ENCODE assay signal across 29 mouse cellular contexts in genomic region chr10:117584566-117585515, GRCm38 (mm10). TPM values are rescaled to one million over a fixed set of nuclear protein-coding genes. Genes with fewer than 3 reads are reported as not detected.
DNase-seq lines count a peak whose midpoint lies in the region; ATAC-seq lines count a peak whose summit lies in the region.
"Had no signal": no experiment of that assay in that cellular context is flagged by ENCODE, and none has a peak within 500 bp of the region (broad histone marks: within the 10 kb centered on the region; RNA-seq: fewer than 3 reads in every experiment).

No protein-coding gene starts in this region.

- 0 out of 2 replicates have a peak overlapping the region, but pooled peaks have one; percentile 31 for H3K27ac ChIP-seq in embryonic facial prominence, embryonic 11.5 days (replicated peaks; ENCODE audit: low read depth, low read length)
- H3K27ac ChIP-seq in limb, embryonic 10.5 days, result peak overlapping the region; percentile 86
- H3K27ac ChIP-seq in limb, embryonic 12.5 days, result peak overlapping the region; percentile 84; the same call in 1 of the 2 replicates
- H3K27ac ChIP-seq in forebrain, embryonic 11.5 days (ENCODE audit: low read depth, low read length), result no peak overlapping the region
- no peak overlapping the region for H3K27ac ChIP-seq in hindbrain, embryonic 13.5 days
- H3K27ac ChIP-seq: embryonic facial prominence, embryonic 15.5 days; forebrain, embryonic 10.5 days; forebrain, embryonic 13.5 days; forebrain, embryonic 15.5 days had no signal

- H3K4me1 ChIP-seq in embryonic facial prominence, embryonic 11.5 days (ENCODE audit: control insufficient read depth, insufficient read depth, low read length), result peaks cover 3% of the 10 kb centered on the region; the same call in 1 of the 2 replicates
- peaks cover 47% of the 10 kb centered on the region for H3K4me1 ChIP-seq in limb, embryonic 10.5 days
- peaks cover 29% of the 10 kb centered on the region for H3K4me1 ChIP-seq in limb, embryonic 12.5 days (replicated peaks)
- H3K4me1 ChIP-seq in forebrain, embryonic 11.5 days (replicated peaks; ENCODE audit: control insufficient read depth, insufficient read depth, low read length), result no peaks in the 10 kb centered on the region
- peaks cover 5% of the 10 kb centered on the region; the same call in 1 of the 2 replicates for H3K4me1 ChIP-seq in hindbrain, embryonic 13.5 days (replicated peaks)
- H3K4me1 ChIP-seq: forebrain, embryonic 13.5 days; forebrain, embryonic 15.5 days had no signal

- H3K27me3 ChIP-seq in embryonic facial prominence, embryonic 11.5 days (ENCODE audit: control insufficient read depth, insufficient read depth, low read length), result no peaks in the 10 kb centered on the region
- H3K27me3 ChIP-seq in limb, embryonic 10.5 days (ENCODE audit: low read depth, poor library complexity, severe bottlenecking), result peaks cover 4% of the 10 kb centered on the region
- H3K27me3 ChIP-seq in limb, embryonic 12.5 days, result no peaks in the 10 kb centered on the region
- H3K27me3 ChIP-seq in forebrain, embryonic 11.5 days (ENCODE audit: control insufficient read depth, insufficient read depth, low read length), result no peaks in the 10 kb centered on the region
- 0 out of 2 replicates have a peak, but pooled peaks cover 2% of the 10 kb centered on the region for H3K27me3 ChIP-seq in hindbrain, embryonic 13.5 days
- H3K27me3 ChIP-seq: CH12.LX; embryonic facial prominence, embryonic 13.5 days; embryonic facial prominence, embryonic 15.5 days; forebrain, embryonic 13.5 days; forebrain, embryonic 15.5 days; Patski had no signal

- 81% methylated on average over 6 of the region's 6 CpGs for WGBS in embryonic facial prominence, embryonic 11.5 days
- 82% methylated on average over 6 of the region's 6 CpGs for WGBS in limb, embryonic 10.5 days
- 70% methylated on average over 6 of the region's 6 CpGs for WGBS in limb, embryonic 12.5 days
- WGBS in forebrain, embryonic 11.5 days, result 86% methylated on average over 6 of the region's 6 CpGs
- WGBS in hindbrain, embryonic 13.5 days, result 93% methylated on average over 6 of the region's 6 CpGs

- intact Hi-C loops in left cerebral cortex, postnatal 10 days (cut with DNase I), result no loop called here

- no peak for ATAC-seq in embryonic facial prominence, embryonic 11.5 days (replicated peaks; ENCODE audit: insufficient number of reproducible peaks, low FRiP score, low TSS enrichment, low read depth)
- no peak for ATAC-seq in limb, embryonic 12.5 days (ENCODE audit: insufficient number of reproducible peaks, insufficient read depth, low FRiP score, low TSS enrichment, low read depth)
- no peak for ATAC-seq in forebrain, embryonic 11.5 days (replicated peaks; ENCODE audit: low FRiP score)
- no peak for ATAC-seq in hindbrain, embryonic 13.5 days (ENCODE audit: low FRiP score)
- ATAC-seq: activated CD4-positive, CD25-positive, alpha-beta regulatory T cell, adult 4 months; CD4-positive, CD25-positive, alpha-beta regulatory T cell, adult 4 months; forebrain, embryonic 13.5 days; forebrain, embryonic 15.5 days; forebrain, postnatal 0 days; Patski had no signal

- no peak overlapping the region for H3K4me3 ChIP-seq in embryonic facial prominence, embryonic 11.5 days (ENCODE audit: low read depth, low read length)
- no peak overlapping the region for H3K4me3 ChIP-seq in limb, embryonic 10.5 days
- no peak overlapping the region for H3K4me3 ChIP-seq in limb, embryonic 12.5 days (replicated peaks)
- H3K4me3 ChIP-seq in forebrain, embryonic 11.5 days (ENCODE audit: low read depth, low read length), result no peak overlapping the region
- H3K4me3 ChIP-seq in hindbrain, embryonic 13.5 days, result no peak overlapping the region
- H3K4me3 ChIP-seq: embryonic facial prominence, embryonic 13.5 days; embryonic facial prominence, embryonic 15.5 days; erythroblast, embryonic 14.5 days; forebrain, embryonic 10.5 days; forebrain, embryonic 13.5 days; forebrain, embryonic 15.5 days had no signal

- H3K36me3 ChIP-seq in embryonic facial prominence, embryonic 11.5 days (replicated peaks; ENCODE audit: control insufficient read depth, insufficient read depth, low read depth, low read length), result no peaks in the 10 kb centered on the region
- H3K36me3 ChIP-seq in limb, embryonic 10.5 days, result no peaks in the 10 kb centered on the region
- H3K36me3 ChIP-seq in limb, embryonic 12.5 days, result no peaks in the 10 kb centered on the region
- H3K36me3 ChIP-seq in forebrain, embryonic 11.5 days (ENCODE audit: control insufficient read depth, insufficient read depth, low read length), result no peaks in the 10 kb centered on the region
- no peaks in the 10 kb centered on the region for H3K36me3 ChIP-seq in hindbrain, embryonic 13.5 days
- H3K36me3 ChIP-seq: embryonic facial prominence, embryonic 13.5 days; embryonic facial prominence, embryonic 15.5 days; forebrain, embryonic 10.5 days; forebrain, embryonic 15.5 days; G1E had no signal

- no peak overlapping the region for H3K9ac ChIP-seq in embryonic facial prominence, embryonic 11.5 days (replicated peaks; ENCODE audit: low read length)
- H3K9ac ChIP-seq in limb, embryonic 12.5 days (replicated peaks), result no peak overlapping the region
- no peak overlapping the region for H3K9ac ChIP-seq in forebrain, embryonic 11.5 days (ENCODE audit: low read length)
- H3K9ac ChIP-seq in hindbrain, embryonic 13.5 days, result no peak overlapping the region
- H3K9ac ChIP-seq: embryonic facial prominence, embryonic 13.5 days; embryonic facial prominence, embryonic 15.5 days; forebrain, embryonic 13.5 days; forebrain, embryonic 15.5 days; forebrain, postnatal 0 days had no signal

- H3K9me3 ChIP-seq in embryonic facial prominence, embryonic 11.5 days (replicated peaks; ENCODE audit: control insufficient read depth, low read length), result no peaks in the 10 kb centered on the region
- no peaks in the 10 kb centered on the region for H3K9me3 ChIP-seq in limb, embryonic 10.5 days (replicated peaks)
- H3K9me3 ChIP-seq in limb, embryonic 12.5 days, result no peaks in the 10 kb centered on the region
- no peaks in the 10 kb centered on the region for H3K9me3 ChIP-seq in forebrain, embryonic 11.5 days (ENCODE audit: control insufficient read depth, low read length)
- H3K9me3 ChIP-seq in hindbrain, embryonic 13.5 days, result no peaks in the 10 kb centered on the region
- H3K9me3 ChIP-seq: embryonic facial prominence, embryonic 13.5 days; embryonic facial prominence, embryonic 15.5 days; forebrain, embryonic 10.5 days; forebrain, embryonic 13.5 days; forebrain, embryonic 15.5 days had no signal

- H3K4me2 ChIP-seq in embryonic facial prominence, embryonic 11.5 days (ENCODE audit: low read depth, low read length), result no peak overlapping the region
- no peak overlapping the region for H3K4me2 ChIP-seq in limb, embryonic 12.5 days
- H3K4me2 ChIP-seq in forebrain, embryonic 11.5 days (ENCODE audit: low read depth, low read length, severe bottlenecking), result no peak overlapping the region
- H3K4me2 ChIP-seq in hindbrain, embryonic 13.5 days, result no peak overlapping the region
- H3K4me2 ChIP-seq: embryonic facial prominence, embryonic 15.5 days; forebrain, embryonic 13.5 days; forebrain, embryonic 15.5 days had no signal

- DNase-seq in adipocyte (ENCODE audit: low spot score), result peak; percentile 94
- no peak for DNase-seq in embryonic facial prominence, embryonic 11.5 days (ENCODE audit: low spot score)
- no peak for DNase-seq in limb, embryonic 10.5 days (ENCODE audit: low spot score)
- DNase-seq in left cerebral cortex, postnatal 10 days (ENCODE audit: extremely low spot score in 1 of 2, low spot score in 2 of 2), result no peak
- DNase-seq in right cerebral cortex, adult 18-20 months, result no peak
- no peak for DNase-seq in forebrain, embryonic 11.5 days (ENCODE audit: low spot score)
- DNase-seq: adrenal gland, adult 2 months; adrenal gland, postnatal 10 days; adrenal gland, postnatal 25 days; B cell, adult 2 months; cerebellum, adult 11-12 months; cerebellum, adult 2 months; cerebellum, adult 9-10 months; cerebellum, postnatal 10 days; cerebellum, postnatal 25 days; forebrain, postnatal 0 days had no signal

RNA-seq across cellular contexts. Expression of gene Cpm, which starts 44.5 kb away (rescaled TPM):
- polyA plus RNA-seq in embryonic facial prominence, embryonic 11.5 days (2014; fragmentation: Nextera tagmentation; extraction: Ambion mirVana), result 9.9 and 10.9 TPM in 2 replicates
- polyA plus RNA-seq in limb, embryonic 10.5 days (2016; fragmentation: Nextera tagmentation; extraction: Ambion mirVana), result 22.5 and 31.5 TPM in 2 replicates
- polyA plus RNA-seq in limb, embryonic 12.5 days (2016; fragmentation: Nextera tagmentation; extraction: Ambion mirVana), result 30.0 and 35.3 TPM in 2 replicates
- total RNA-seq in left cerebral cortex, postnatal 10 days (2021), result 1 to 10 TPM; 2.0 to 3.3 TPM
- polyA plus RNA-seq in forebrain, embryonic 11.5 days (2014; fragmentation: Nextera tagmentation; extraction: Ambion mirVana), result 4.1 and 5.0 TPM in 2 replicates
- 3.1 and 3.7 TPM in 2 replicates for polyA plus RNA-seq in hindbrain, embryonic 13.5 days (2015; fragmentation: Nextera tagmentation; extraction: Ambion mirVana)
- polyA plus RNA-seq: erythroblast, embryonic 14.5 days; G1E had no signal

Comparison
In these comparisons a context has a peak if more than half of its experiments do, and no peak if none do; other contexts are left out.
1. H3K27ac ChIP-seq: peak in embryonic facial prominence, embryonic 11.5 days (single experiment), limb, embryonic 10.5 days (single experiment) and limb, embryonic 12.5 days (single experiment); none in forebrain, embryonic 11.5 days (single experiment) and hindbrain, embryonic 13.5 days (single experiment).